Mouse (Mus musculus) testis, adult 2 months (tissue): ENCODE measurements around the gene Gm10961.

Experiments used
- CTCF ChIP-seq: fragments of 200-500 bp; IDR thresholded peaks from 2 replicates; pipeline ENCODE4 v1.5.1; 2012; ENCODE audit warnings: low read depth, mild to moderate bottlenecking, inconsistent platforms, low read length, moderate library complexity; ENCODE audit not compliant: control insufficient read depth, insufficient read depth, insufficient replicate concordance
- POLR2A ChIP-seq: fragments of 200-500 bp; IDR thresholded peaks from 2 replicates; pipeline ENCODE4 v1.6.1; 2012; ENCODE audit warnings: low read depth, mild to moderate bottlenecking, inconsistent platforms, low read length, moderate library complexity; ENCODE audit not compliant: control insufficient read depth

DNA sequence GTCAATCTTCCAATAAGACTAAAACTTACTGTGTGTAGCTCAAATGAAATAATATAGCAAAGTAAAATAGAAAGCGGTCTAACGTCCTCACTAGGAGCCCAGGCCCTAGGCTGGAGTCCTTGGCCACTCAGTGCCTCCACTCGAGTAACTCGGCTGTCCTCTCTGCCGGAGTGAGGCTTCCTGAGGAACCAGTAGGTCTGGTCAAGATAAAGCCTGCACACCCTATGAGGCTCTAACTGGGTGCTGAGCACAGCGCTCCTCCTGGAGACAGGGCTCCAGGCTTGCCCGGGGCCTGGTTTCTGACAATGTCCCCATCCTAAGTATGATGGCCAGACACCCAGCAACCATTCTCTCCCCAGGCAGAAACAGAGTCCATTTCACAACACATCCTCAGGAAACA is 8.6 kb upstream of the Gm10961 start:
- TF ChIP-seq CTCF: no peak
- no peak for TF ChIP-seq POLR2A
